Mouse (Mus musculus) right cerebral cortex, adult 18-20 months (tissue): ENCODE data around the gene Jak3.
A peak's percentile ranks its signal among the peaks of the same experiment; 100 is the strongest.
"Not testable (repeated sequence)": the region's sequence is repeated elsewhere in the genome, so short reads cannot be mapped to it uniquely, and the experiment has no call there.

ENCODE experiments used
- DNase-seq: peaks from one replicate; pipeline ENCODE4 v3.0.0; 2022; ENCODE audit warnings: mixed read lengths

Gene Jak3

GRCm38 (mm10) chr8:71728240-71728785 is 52.2 kb downstream of the Jak3 start:
- no peak for DNase-seq

GRCm38 (mm10) chr8:71728826-71729620 is 52.9 kb downstream of the Jak3 start:
- DNase-seq: peak; percentile 66

DNA sequence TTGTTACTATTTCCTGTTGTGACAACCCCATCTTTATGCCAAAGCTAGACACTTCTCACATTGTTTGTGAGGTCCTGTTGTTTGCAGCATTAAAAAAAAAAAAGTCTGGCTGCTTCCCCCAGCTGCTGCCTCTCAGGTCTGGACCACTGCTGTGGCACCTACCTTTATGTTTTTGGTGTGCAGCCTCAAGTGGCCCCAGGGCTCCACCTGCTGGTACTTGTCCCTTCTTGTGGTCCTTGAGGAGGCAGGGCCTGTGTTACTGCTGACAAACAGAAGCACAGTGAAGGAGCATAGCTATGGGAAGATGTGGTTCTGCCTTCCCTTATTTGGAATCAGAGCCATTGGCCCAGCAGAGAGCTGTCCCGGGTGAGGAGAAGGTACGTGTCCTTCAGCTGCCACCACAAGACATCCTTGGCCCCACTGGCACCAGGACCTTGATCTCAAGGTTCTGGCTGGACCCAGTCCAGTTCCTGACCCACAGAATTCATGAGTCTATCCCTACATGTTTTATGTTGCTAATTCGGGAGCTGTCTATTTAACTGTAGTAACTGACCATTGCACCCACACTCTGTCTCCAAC is 55.6 kb downstream of the Jak3 start:
- DNase-seq: peak; percentile 81

- DNase-seq: not testable (repeated sequence)
Measured at GRCm38 (mm10) chr8:71738316-71738715, 62.2 kb downstream of the Jak3 start.
